Mouse (Mus musculus): ENCODE measurements at regions not wholly inside any gene's neighbourhood (a gene's known extent, or its start where the extent isn't known, plus 50 kb on each side); places are given as distances from the start of the nearest gene placed in this dataset.

GRCm38 (mm10) chr5:118978921-118979630 is 418.6 kb downstream of the Med13l start:
- no peak for DNase-seq (ENCODE audit: low spot score in 2 of 2)

- peak; percentile 71 to 85 for DNase-seq (ENCODE audit: low spot score in 2 of 2)
Measured at GRCm38 (mm10) chr5:118981046-118981445, 420.6 kb downstream of the Med13l start.

- DNase-seq (ENCODE audit: low spot score in 2 of 2), result no peak
Measured at GRCm38 (mm10) chr5:118984251-118984650, 423.8 kb downstream of the Med13l start.

DNA sequence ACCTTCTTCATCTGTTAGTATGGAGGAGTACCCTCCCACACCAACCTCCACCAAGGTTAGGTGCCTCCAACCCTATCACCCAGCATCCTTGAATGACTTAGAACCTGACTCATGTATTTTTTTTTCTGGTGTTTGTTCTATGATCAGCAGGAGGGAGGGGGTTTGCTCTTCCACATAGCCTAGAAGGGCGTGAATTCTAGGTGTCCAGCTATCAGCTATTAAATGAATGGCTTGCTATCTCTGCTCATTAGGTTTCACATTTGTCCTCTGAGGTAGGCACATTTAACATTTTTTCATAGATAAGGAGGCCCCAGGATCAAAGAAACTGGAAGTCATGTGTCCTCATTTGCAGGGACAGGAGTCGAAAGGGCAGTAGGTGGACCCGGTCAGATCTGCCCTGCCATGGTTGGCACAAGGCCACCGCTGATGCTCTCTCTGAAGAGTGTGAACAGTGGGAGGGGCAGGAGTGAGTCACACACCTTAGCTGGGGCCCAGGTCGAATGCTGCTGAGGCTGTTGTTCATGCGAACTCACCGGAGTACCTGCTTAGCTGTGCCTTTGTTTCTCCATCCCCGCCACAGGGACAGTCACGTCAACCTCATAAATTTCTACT is 424.4 kb downstream of the Med13l start:
- no peak for DNase-seq (ENCODE audit: low spot score in 2 of 2)

GRCm38 (mm10) chr5:118987376-118988000 is 427.0 kb downstream of the Med13l start:
- DNase-seq (ENCODE audit: low spot score in 2 of 2), result no peak

DNA sequence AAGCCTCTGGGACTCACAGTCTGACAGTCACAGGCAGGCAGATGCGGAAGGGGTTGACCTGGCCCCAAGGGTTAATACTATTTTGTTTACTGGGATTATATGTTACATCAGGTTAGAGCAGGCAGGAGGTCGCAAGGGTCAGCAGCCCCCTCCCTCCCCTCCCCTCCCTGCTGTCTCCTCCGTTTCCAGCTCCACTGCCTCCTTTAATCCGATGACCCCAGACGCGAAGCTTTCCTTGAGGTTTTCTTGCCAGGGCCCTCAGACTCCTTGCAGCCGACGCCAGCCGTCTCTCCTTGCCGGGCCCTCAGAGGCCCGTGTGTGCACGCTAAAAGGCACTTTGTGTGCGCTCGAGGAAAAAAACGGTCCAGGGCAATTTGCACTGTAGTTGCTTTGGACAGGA is 438.6 kb downstream of the Med13l start:
- no peak for DNase-seq (ENCODE audit: low spot score in 2 of 2)

DNA sequence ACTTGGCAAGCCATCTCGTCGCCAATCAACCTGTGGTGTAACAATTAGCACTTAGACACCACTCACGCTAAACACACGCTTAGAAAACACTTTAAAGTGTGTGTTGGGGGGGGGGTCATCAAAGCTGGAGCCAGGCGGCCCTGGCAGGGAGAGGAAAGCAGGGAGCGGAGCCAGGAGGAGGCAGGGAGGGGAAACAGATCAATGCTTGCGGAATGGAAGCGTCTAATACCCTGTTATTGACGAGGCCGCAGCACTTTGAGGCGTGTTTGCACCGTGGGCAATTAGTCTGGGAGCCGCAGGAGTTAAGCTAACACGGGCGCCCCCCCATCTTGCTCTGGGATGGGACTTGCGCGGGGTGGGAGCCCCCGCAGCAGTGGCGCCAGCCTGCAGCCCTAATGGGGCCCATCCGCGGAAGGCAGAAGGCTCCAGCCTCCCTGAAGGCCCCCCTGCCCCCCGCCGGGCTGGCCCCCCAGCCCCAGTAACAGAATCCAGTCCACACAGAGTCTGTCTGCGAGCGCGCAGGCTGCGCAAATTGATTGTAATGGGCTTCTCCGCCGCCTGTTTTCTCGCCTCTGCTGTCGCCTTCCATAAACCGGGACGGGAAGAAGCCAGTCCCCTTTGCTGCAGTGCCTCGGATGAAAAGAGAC is 445.5 kb downstream of the Med13l start:
- no peak for DNase-seq (ENCODE audit: low spot score in 2 of 2)

GRCm38 (mm10) chr5:119010048-119010447 is 449.6 kb downstream of the Med13l start:
- DNase-seq (ENCODE audit: low spot score in 2 of 2), result no peak

DNA sequence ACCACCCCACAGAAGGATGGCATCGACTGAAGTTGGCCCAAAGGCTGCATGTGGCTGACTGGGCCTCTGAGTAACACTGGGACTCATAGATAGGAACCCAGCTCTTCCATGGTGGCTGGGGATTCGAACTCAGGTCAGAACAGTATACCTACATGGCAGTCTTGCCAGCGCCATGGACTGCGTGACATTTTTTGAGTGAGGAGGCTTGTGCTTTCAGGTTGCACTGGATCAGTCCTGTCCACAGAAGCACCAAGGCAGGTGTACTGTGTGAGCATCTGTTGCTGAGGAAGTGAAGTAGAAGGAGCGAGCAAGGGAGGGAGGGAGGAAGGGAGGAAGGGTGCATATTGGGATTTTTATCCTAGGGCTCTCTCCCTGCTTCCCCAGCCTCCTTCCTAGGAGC is 454.7 kb downstream of the Med13l start:
- no peak for DNase-seq (ENCODE audit: low spot score in 2 of 2)

DNA sequence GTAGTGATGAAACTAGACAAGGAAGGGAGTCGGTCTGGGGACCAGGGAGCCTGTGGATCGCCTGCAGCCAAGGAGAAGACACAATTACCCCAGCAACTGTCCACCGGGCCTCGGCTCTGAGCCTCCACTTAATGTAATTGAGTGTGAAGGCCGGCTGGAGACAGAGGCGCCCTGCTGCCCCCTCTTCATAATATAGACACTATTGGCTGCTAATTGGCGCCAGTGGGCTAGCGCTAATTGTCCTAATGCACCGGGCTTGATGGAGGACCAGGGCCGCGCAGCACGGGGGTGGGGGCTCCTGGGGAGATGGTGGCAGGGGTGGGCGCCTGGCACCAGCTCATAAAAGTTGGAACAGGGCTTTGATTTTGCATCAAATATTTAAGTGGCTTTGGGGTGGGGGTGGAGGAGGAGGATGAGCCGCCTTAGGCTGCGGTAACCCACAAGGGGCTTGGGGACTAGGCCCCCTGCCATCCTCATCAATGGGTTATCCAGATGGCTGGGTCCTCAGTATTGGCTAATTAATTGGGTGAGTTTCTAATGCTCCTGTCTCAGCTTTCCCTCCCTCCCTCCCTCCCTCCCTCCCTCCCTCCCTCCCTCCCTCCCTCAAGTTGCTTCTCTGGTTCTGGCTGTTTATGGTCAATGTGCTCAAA is 455.3 kb downstream of the Med13l start:
- no peak for DNase-seq (ENCODE audit: low spot score in 2 of 2)

DNA sequence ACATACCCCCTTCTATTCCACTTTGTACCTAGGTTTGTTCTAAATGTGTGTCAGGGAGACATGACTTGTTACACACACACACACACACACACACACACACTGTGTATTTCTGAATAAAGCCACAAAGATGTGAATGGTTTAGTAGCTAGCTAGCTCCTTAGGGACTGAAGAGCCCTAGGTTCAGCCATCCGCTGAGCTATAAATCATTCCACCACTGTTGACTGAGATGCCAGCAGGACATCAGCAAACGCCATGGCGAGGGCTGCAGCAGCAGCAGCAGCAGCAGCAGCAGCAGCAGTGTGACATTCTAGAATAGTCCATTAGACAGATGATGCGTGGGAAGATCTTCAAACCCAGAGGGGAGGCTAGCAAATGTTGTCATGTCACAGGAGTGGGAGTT is 455.9 kb downstream of the Med13l start:
- no peak for DNase-seq (ENCODE audit: low spot score in 2 of 2)

DNA sequence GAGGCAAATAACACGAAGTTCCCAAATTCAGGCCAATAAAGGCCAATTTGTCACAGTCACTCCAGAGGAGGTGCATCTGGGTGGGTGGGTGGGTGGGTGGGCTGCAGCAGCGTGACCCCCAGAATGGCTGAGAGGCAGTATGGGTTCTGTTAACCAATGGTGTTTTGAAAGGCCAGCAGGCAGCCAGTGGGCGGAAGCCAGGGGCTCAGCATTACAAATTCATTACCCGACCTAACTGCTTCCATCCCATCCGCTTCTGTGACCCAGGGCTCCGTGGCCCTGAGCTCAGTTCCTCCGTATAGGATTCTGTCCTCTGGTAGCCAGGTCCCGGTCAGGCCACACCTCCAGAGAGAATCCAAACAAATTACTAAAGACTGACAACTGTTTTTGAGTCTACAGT is 463.5 kb downstream of the Med13l start:
- DNase-seq (ENCODE audit: low spot score in 2 of 2), result no peak

DNA sequence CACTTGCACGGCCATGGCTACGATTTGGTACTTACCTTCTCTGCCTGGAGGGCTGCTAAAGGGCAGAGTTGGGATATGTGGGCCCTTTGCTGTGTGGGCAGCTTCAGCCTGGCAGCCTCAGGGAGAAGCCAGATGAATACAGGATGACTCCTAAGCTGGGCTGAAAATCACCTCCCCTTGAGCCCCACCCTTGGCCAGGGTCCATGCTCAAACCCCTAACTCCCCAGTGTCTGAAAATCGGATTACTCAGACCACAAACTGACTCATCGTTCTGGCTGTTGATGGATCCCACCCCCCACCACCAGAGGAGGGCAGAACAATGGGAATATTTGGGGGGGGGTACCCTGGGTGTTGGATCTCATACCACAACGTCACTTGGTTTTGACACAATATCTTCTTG is 471.6 kb downstream of the Med13l start:
- no peak for DNase-seq (ENCODE audit: low spot score in 2 of 2)

DNA sequence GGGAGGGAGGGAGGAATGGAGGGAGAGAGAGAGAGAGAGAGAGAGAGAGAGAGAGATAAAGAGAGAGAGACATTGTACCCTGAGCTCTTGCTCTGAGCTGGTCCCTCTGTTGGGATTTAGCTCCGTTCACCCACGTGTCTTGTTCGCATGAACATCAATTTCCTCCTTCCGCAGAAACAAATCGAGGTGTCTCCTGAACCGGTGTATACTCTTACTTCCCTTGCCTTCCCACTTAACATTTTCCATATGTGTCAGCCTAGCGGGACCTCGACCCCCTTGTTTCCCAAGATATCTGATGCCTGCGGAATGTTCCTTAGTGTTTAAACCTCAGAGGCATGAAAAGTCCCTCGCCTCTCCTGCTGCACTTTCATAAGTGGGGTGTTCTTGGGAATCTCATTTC is 484.1 kb downstream of the Med13l start:
- DNase-seq (ENCODE audit: low spot score in 2 of 2), result no peak

DNA sequence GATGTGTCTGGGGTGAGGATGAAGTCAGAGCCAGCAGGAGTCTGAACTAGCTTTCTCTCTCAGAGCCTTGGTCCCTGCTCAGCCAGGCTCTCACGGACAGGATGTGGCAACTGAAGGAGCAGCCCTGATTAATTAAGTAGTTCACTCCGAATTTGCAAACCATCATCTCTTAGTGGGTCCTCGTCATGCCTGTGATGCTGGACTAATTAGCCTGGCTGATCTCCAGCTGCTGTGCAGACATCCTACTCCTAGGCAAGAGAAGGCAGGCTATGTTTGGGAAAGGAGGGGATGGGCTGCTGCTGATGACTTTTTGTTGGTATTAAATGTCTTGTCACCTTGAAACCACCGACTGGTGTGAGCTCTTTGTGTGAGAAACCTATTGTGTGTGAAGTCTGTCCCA is 487.1 kb downstream of the Med13l start:
- DNase-seq (ENCODE audit: low spot score in 2 of 2), result no peak

DNA sequence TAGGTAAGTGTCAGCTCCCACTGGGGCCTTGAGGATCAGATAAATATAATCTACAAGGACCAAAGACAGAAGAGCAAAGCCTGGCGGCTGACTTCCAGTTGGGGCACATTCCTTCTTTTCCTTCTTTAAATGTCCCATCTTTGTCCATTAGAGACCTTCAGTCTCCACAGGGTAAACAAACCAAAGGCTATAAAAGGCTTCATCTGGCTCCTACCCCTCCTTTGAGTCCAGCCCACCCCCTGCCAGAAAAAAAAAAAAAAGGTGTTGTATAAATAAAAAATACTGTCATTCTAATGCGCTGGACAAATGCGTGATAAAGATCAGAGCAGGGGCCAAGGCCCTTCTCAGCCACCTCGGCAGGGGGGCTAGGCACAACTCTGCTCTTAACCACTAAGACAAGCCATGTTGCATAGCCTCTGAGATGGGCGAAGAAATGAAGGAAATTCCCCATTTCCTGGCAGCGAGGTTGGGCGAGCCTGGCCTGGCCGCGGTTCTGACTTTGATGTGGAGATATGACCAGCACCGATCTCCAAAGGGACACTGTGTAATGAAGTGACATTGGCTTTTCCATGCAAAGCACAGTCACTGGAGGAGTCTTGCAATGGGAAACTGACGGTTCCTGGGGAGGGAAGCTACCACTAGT is 492.0 kb downstream of the Med13l start:
- peak in 1 of 2 experiments; percentile 20 for DNase-seq (ENCODE audit: low spot score in 2 of 2)

GRCm38 (mm10) chr5:119053738-119054137 is 493.3 kb downstream of the Med13l start:
- DNase-seq (ENCODE audit: low spot score in 2 of 2), result no peak

DNA sequence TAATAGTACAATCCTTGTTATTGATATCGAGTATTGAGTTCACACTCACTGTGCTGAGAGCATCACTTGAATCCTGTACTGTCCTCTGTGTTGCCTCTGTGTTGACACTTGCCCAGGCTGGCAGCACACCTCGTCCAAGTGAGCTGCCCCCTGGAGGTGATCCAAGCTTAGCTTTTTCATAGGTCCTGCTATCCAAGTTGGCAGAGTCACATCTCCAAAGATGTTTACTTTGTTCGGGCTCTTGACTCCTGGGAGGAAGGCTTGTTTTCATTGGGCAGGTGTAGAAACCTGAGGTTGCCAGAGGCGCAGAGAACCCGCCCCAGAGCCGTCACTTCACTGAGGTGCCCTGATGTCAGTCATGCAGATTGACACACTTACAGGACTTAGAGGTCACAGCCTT is 493.9 kb downstream of the Med13l start:
- no peak for DNase-seq (ENCODE audit: low spot score in 2 of 2)

DNA sequence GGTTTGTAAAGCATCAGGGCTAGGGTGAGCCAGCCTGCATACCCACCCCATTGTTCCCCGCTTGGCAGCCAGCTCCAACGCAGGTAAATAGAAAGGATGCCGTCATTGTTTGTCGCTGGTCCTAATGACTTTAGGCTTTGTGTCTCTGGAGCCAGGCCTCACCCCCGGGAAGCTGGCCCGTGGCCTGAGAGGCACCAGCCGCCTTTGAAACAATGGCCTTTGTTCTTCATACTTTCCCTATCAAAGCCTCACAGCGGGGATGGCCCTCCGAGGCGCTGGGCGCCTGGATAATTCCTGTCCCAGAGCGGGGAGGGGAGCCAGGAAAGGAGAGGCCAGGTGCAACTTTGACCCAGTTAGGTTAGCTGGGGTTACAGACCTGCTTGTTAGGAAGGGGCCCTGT is 495.0 kb downstream of the Med13l start:
- peak; percentile 73 to 88 for DNase-seq (ENCODE audit: low spot score in 2 of 2)

- DNase-seq (ENCODE audit: low spot score in 2 of 2), result no peak
Measured at GRCm38 (mm10) chr5:119057813-119058212, 497.3 kb downstream of the Med13l start.

DNA sequence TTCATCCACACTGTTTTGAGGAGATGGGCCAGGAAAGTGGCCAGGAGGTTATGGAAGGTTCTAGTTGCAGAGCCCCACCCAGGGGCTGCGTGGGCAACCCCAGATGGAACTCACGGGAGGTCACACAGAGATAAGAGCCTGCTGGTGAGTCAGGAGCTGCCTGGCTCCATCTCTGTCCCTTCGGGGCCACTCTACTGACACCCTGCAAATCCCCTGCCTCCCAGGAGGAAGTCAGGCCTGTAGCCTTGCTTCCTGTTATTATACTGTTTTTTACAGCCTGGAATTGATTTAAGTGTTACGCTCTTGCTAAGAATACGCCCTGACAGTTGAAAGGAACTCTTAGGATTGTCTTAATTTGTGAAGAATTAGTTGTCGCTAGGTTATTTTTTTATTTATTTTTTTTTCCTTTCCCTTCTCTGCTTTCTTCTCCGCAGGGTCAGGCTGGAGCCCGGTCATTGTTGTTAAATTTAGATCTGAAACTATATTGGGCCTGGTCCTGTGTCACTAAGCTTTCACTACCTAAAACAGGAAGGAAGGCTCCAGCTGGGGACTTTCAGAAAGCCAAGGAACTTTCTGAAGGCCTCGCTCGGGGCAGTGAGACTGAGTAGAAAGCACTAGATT is 497.9 kb downstream of the Med13l start:
- peak; percentile 69 to 81 for DNase-seq (ENCODE audit: low spot score in 2 of 2)
